Mouse (Mus musculus): ENCODE measurements around the gene Cd79a. TPM values are rescaled to one million over a fixed set of nuclear protein-coding genes. Genes with fewer than 3 reads are reported as not detected.

The Cd79a gene
- polyA plus RNA-seq, 1 experiment from 2014 or later: 0.13 TPM

GRCm38 (mm10) chr7:24869080-24869479, 28.1 kb upstream of the Cd79a start:
- Histone ChIP-seq H3K4me1 (no peaks in the 10 kb centered on the region), H3K27me3 (replicated peaks) (0 out of 2 replicates have a peak, but pooled peaks cover 6% of the 10 kb centered on the region)
- no peak for ATAC-seq (ENCODE audit: low FRiP score, low read depth)

GRCm38 (mm10) chr7:24869532-24870165, 27.5 kb upstream of the Cd79a start, which contains the start of the genes Lypd4 and Dmrtc2:
Lypd4 (minus strand) TSS chr7:24869941.
Dmrtc2 (plus strand) TSS chr7:24870057.
- Histone ChIP-seq H3K36me3 (no peaks in the 10 kb centered on the region), H3K27ac (no peak within 1 kb of the TSS), H3K4me3 (no peak within 1 kb of the TSS), H3K9me3 (peaks cover 5% of the 10 kb centered on the region; the same call in 1 of the 2 replicates), H3K27me3 (replicated peaks) (0 out of 2 replicates have a peak, but pooled peaks cover 6% of the 10 kb centered on the region), H3K4me1 (no peaks in the 10 kb centered on the region), H3K9ac (no peak within 1 kb of the TSS), H3K4me2 (replicated peaks) (no peak within 1 kb of the TSS)
- no peak for ATAC-seq (ENCODE audit: low FRiP score, low read depth)
- 52% methylated on average over 41 of the region's 41 CpGs for WGBS

More at GRCm38 (mm10) chr7:24869080-24869479, 28.1 kb upstream of the Cd79a start:
- H3K9me3 ChIP-seq: peaks cover 5% of the 10 kb centered on the region; the same call in 1 of the 2 replicates
- 59% methylated on average over 17 of the region's 17 CpGs for WGBS
- no peak overlapping the region for H3K4me3 ChIP-seq
- no peak overlapping the region for H3K27ac ChIP-seq
- H3K36me3 ChIP-seq: no peaks in the 10 kb centered on the region
- no peak overlapping the region for H3K4me2 ChIP-seq (replicated peaks)
- H3K9ac ChIP-seq: no peak overlapping the region

GRCm38 (mm10) chr7:24877588-24877987, 19.6 kb upstream of the Cd79a start:
- no peak overlapping the region for H3K9ac ChIP-seq
- H3K4me3 ChIP-seq: no peak overlapping the region
- H3K36me3 ChIP-seq: no peaks in the 10 kb centered on the region
- 0 out of 2 replicates have a peak, but pooled peaks cover 3% of the 10 kb centered on the region for H3K27me3 ChIP-seq (replicated peaks)
- H3K9me3 ChIP-seq: no peaks in the 10 kb centered on the region
- H3K4me1 ChIP-seq: no peaks in the 10 kb centered on the region
- no peak overlapping the region for H3K27ac ChIP-seq
- no peak for ATAC-seq (ENCODE audit: low FRiP score, low read depth)
- WGBS: 87% methylated on average over 3 of the region's 3 CpGs
- H3K4me2 ChIP-seq (replicated peaks): no peak overlapping the region

- ATAC-seq (ENCODE audit: low FRiP score, low read depth): no peak
- Histone ChIP-seq H3K27ac (no peak overlapping the region), H3K4me2 (replicated peaks) (no peak overlapping the region), H3K27me3 (replicated peaks) (0 out of 2 replicates have a peak, but pooled peaks cover 3% of the 10 kb centered on the region), H3K4me1 (no peaks in the 10 kb centered on the region), H3K9ac (no peak overlapping the region), H3K9me3 (no peaks in the 10 kb centered on the region), H3K36me3 (no peaks in the 10 kb centered on the region), H3K4me3 (no peak overlapping the region)
- WGBS: 9% methylated on average over 2 of the region's 2 CpGs
Observed at GRCm38 (mm10) chr7:24879620-24880019, 17.6 kb upstream of the Cd79a start.

GRCm38 (mm10) chr7:24882416-24883199, 14.6 kb upstream of the Cd79a start:
- Histone ChIP-seq H3K27me3 (replicated peaks) (0 out of 2 replicates have a peak, but pooled peaks cover 3% of the 10 kb centered on the region), H3K4me1 (peaks cover 23% of the 10 kb centered on the region), H3K9ac (no peak overlapping the region), H3K27ac (no peak overlapping the region), H3K4me3 (no peak overlapping the region), H3K9me3 (no peaks in the 10 kb centered on the region), H3K36me3 (peaks cover 20% of the 10 kb centered on the region), H3K4me2 (replicated peaks) (no peak overlapping the region)
- WGBS: 93% methylated on average over 9 of the region's 9 CpGs
- no peak for ATAC-seq (ENCODE audit: low FRiP score, low read depth)

GRCm38 (mm10) chr7:24883896-24884692, 13.1 kb upstream of the Cd79a start, which contains the start of gene Rps19:
Rps19 (plus strand) TSS chr7:24884371.
- Histone ChIP-seq H3K9ac (peak within 1 kb of the TSS; percentile 100), H3K4me2 (replicated peaks) (peak within 1 kb of the TSS; percentile 77), H3K27me3 (replicated peaks) (0 out of 2 replicates have a peak, but pooled peaks cover 3% of the 10 kb centered on the region), H3K9me3 (no peaks in the 10 kb centered on the region), H3K4me3 (peak within 1 kb of the TSS; percentile 98), H3K36me3 (peaks cover 35% of the 10 kb centered on the region), H3K27ac (peak within 1 kb of the TSS; percentile 72; the same call in 1 of the 2 replicates), H3K4me1 (peaks cover 23% of the 10 kb centered on the region)
- peak; percentile 92 for ATAC-seq (ENCODE audit: low FRiP score, low read depth)
- WGBS: under 1% methylated on average over 57 of the region's 57 CpGs

- under 1% methylated on average over 47 of the region's 47 CpGs for WGBS
- Histone ChIP-seq H3K4me2 (replicated peaks) (peak overlapping the region; percentile 77), H3K27ac (no peak overlapping the region), H3K27me3 (replicated peaks) (no peaks in the 10 kb centered on the region), H3K4me1 (peaks cover 23% of the 10 kb centered on the region), H3K9me3 (no peaks in the 10 kb centered on the region), H3K36me3 (peaks cover 42% of the 10 kb centered on the region), H3K4me3 (peak overlapping the region; percentile 98), H3K9ac (peak overlapping the region; percentile 100)
- ATAC-seq (ENCODE audit: low FRiP score, low read depth): peak; percentile 5
Observed at GRCm38 (mm10) chr7:24884693-24885291, 12.4 kb upstream of the Cd79a start.

- no peaks in the 10 kb centered on the region for H3K9me3 ChIP-seq
- peaks cover 23% of the 10 kb centered on the region for H3K4me1 ChIP-seq
- peak overlapping the region; percentile 98 for H3K4me3 ChIP-seq
- H3K9ac ChIP-seq: peak overlapping the region; percentile 100
- no peak overlapping the region for H3K27ac ChIP-seq
- ATAC-seq (ENCODE audit: low FRiP score, low read depth): no peak
- H3K4me2 ChIP-seq (replicated peaks): peak overlapping the region; percentile 77
- WGBS: 48% methylated on average over 12 of the region's 12 CpGs
- peaks cover 48% of the 10 kb centered on the region for H3K36me3 ChIP-seq
- no peaks in the 10 kb centered on the region for H3K27me3 ChIP-seq (replicated peaks)
Observed at GRCm38 (mm10) chr7:24885468-24886307, 11.5 kb upstream of the Cd79a start.

GRCm38 (mm10) chr7:24886308-24886633, 10.9 kb upstream of the Cd79a start:
- Histone ChIP-seq H3K27me3 (replicated peaks) (no peaks in the 10 kb centered on the region), H3K9ac (peak overlapping the region; percentile 100), H3K9me3 (no peaks in the 10 kb centered on the region), H3K4me3 (peak overlapping the region; percentile 98; the same call in 1 of the 2 replicates), H3K4me1 (peaks cover 23% of the 10 kb centered on the region), H3K27ac (no peak overlapping the region), H3K4me2 (replicated peaks) (peak overlapping the region; percentile 77), H3K36me3 (peaks cover 52% of the 10 kb centered on the region)
- ATAC-seq (ENCODE audit: low FRiP score, low read depth): no peak
- 77% methylated on average over 4 of the region's 4 CpGs for WGBS

GRCm38 (mm10) chr7:24887096-24887495, 10.1 kb upstream of the Cd79a start:
- Histone ChIP-seq H3K4me1 (peaks cover 23% of the 10 kb centered on the region), H3K27me3 (replicated peaks) (no peaks in the 10 kb centered on the region), H3K36me3 (peaks cover 59% of the 10 kb centered on the region), H3K9me3 (no peaks in the 10 kb centered on the region), H3K4me2 (replicated peaks) (peak overlapping the region; percentile 77; the same call in 1 of the 2 replicates), H3K4me3 (no peak overlapping the region), H3K9ac (peak overlapping the region; percentile 100; the same call in 1 of the 2 replicates), H3K27ac (no peak overlapping the region)
- no peak for ATAC-seq (ENCODE audit: low FRiP score, low read depth)
- WGBS: 76% methylated on average over 4 of the region's 4 CpGs

Measured in neural tube, embryonic 12.5 days (tissue).